Mouse (Mus musculus): ENCODE results near the gene Lin7a. TPM values are rescaled to one million over a fixed set of nuclear protein-coding genes. Genes with fewer than 3 reads are reported as not detected.

Gene Lin7a
- total and polyA plus RNA-seq, 3 experiments: not detected

DNA sequence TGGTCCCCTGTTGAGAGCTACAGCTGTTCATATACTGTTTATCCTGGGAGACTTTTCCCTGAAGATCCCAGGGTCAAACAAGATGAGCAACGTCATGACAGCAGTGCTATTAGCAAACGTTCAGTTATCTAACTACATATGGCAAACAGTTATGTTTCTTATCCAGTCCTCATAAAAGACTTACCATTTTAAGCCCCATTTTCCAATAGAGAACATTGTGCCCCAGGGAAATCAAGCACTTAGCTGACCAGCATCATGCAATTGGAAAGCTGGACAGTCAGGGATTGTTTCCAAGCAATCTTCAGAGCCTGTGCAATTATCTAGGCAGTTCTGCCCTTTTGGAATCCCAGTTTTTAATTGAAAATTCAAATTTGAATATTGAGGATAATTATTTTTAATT is 105.7 kb downstream of the Lin7a start:
- Histone ChIP-seq H3K36me3 (replicated peaks in 1 of 2; ENCODE audit: control insufficient read depth in 1 of 2, insufficient read depth in 1 of 2, low read length in 1 of 2) (no peaks in the 10 kb centered on the region), H3K9me3 (replicated peaks; ENCODE audit: low read length) (peaks cover 24% of the 10 kb centered on the region), H3K9ac (ENCODE audit: insufficient read depth, low read depth) (no peak overlapping the region), H3K79me2 (replicated peaks; ENCODE audit: control insufficient read depth, extremely low read depth, insufficient read depth, poor library complexity, severe bottlenecking) (no peaks in the 10 kb centered on the region), H3K27ac (ENCODE audit: insufficient read depth, low read depth) (no peak overlapping the region), H3K4me2 (ENCODE audit: insufficient read depth, low read depth, poor library complexity, severe bottlenecking) (no peak overlapping the region), H3K4me1 (ENCODE audit: control insufficient read depth in 1 of 2, insufficient read depth in 2 of 2) (no peaks in the 10 kb centered on the region), H3K4me3 (replicated peaks in 1 of 3; ENCODE audit: low read depth in 2 of 3, low read length in 2 of 3, poor library complexity in 1 of 3) (no peak overlapping the region), H3K27me3 (replicated peaks) (no peaks in the 10 kb centered on the region)
- TF ChIP-seq GABPA (IDR thresholded peaks at IDR 0.05; ENCODE audit: insufficient replicate concordance, low read depth, low read length) (no peak), SMC3 (IDR thresholded peaks at IDR 0.05; ENCODE audit: low read depth, low read length) (no peak), UBTF (IDR thresholded peaks at IDR 0.05; ENCODE audit: low read depth, low read length) (no peak), CHD1 (IDR thresholded peaks at IDR 0.05; ENCODE audit: low read depth, low read length) (no peak), MYC (IDR thresholded peaks at IDR 0.05; ENCODE audit: low read depth, low read length) (no peak), RAD21 (IDR thresholded peaks at IDR 0.05; ENCODE audit: low read depth, low read length) (no peak), JUN (IDR thresholded peaks at IDR 0.05; ENCODE audit: insufficient read depth, low read depth, low read length) (no peak), POLR2A (IDR thresholded peaks at IDR 0.05; ENCODE audit: low read depth, low read length) (no peak), MXI1 (IDR thresholded peaks at IDR 0.05; ENCODE audit: low read depth, low read length) (no peak), ZNF384 (IDR thresholded peaks at IDR 0.05; ENCODE audit: low read depth, low read length) (no peak), CHD2 (IDR thresholded peaks at IDR 0.05; ENCODE audit: low read length) (no peak), JUND (conservative IDR thresholded peaks at IDR 0.05; ENCODE audit: low read depth, low read length) (no peak)
- no peak for DNase-seq (ENCODE audit: extremely low read depth)
- in situ Hi-C loops (cut with MboI; ENCODE audit: low pct_ligation_motif_present, low pct_unique_long_range_greater_than_20kb, low sequenced_read_pairs) (no loop called here), dilution Hi-C loops (cut with MboI; ENCODE audit: extremely low pct_ligation_motif_present, extremely low pct_unique_long_range_greater_than_20kb, low sequenced_read_pairs) (no loop called here)

DNA sequence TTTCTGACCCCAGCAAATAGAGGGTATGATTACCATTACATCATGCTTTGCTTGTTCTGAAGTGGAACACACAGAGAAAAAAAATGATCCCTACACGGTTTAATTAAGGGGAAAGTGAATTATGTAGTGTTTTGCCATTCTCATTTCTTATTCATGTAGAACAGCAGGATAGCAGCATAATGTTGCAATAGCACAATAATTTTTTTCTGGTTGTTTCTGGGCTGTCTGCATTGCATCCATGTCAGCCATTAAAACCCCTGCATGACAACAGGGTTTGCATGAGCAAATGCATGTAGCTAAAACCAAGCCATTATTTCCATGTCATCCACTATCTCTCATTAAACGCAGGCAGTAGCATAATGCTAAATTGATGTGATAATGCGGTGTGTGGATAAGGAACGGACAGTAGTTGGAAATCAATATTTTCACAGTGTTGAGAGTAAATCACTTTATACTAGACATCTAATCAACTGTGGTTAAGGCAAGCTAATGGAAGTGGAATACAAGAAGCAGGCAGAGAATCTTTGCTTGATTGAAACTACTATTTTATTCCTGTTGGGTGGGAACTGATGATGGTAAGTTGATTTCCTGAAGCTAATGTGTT is 109.8 kb downstream of the Lin7a start:
- Histone ChIP-seq H3K4me3 (replicated peaks in 1 of 3; ENCODE audit: low read depth in 2 of 3, low read length in 2 of 3, poor library complexity in 1 of 3) (no peak overlapping the region), H3K9me3 (replicated peaks; ENCODE audit: low read length) (peaks cover 22% of the 10 kb centered on the region), H3K27me3 (replicated peaks) (no peaks in the 10 kb centered on the region), H3K9ac (ENCODE audit: insufficient read depth, low read depth) (no peak overlapping the region), H3K4me2 (ENCODE audit: insufficient read depth, low read depth, poor library complexity, severe bottlenecking) (no peak overlapping the region), H3K36me3 (replicated peaks in 1 of 2; ENCODE audit: control insufficient read depth in 1 of 2, insufficient read depth in 1 of 2, low read length in 1 of 2) (no peaks in the 10 kb centered on the region), H3K4me1 (ENCODE audit: control insufficient read depth in 1 of 2, insufficient read depth in 2 of 2) (no peaks in the 10 kb centered on the region), H3K79me2 (replicated peaks; ENCODE audit: control insufficient read depth, extremely low read depth, insufficient read depth, poor library complexity, severe bottlenecking) (no peaks in the 10 kb centered on the region), H3K27ac (ENCODE audit: insufficient read depth, low read depth) (no peak overlapping the region)
- DNase-seq (ENCODE audit: extremely low read depth): no peak
- in situ Hi-C loops (cut with MboI; ENCODE audit: low pct_ligation_motif_present, low pct_unique_long_range_greater_than_20kb, low sequenced_read_pairs): no loop called here
- TF ChIP-seq MAZ (IDR thresholded peaks at IDR 0.05; ENCODE audit: low read depth, low read length): no peak
- no peak for TF ChIP-seq ZMIZ1 (IDR thresholded peaks at IDR 0.05; ENCODE audit: low read depth, low read length)
- TF ChIP-seq MAX (IDR thresholded peaks at IDR 0.05; ENCODE audit: low read length): no peak
- TF ChIP-seq MAFK (IDR thresholded peaks at IDR 0.05; ENCODE audit: insufficient replicate concordance, low read length): no peak
- no peak for TF ChIP-seq HCFC1 (IDR thresholded peaks at IDR 0.05; ENCODE audit: low read depth, low read length)
- no peak for TF ChIP-seq CTCF (conservative IDR thresholded peaks at IDR 0.05 in 1 of 2, IDR thresholded peaks at IDR 0.05 in 1 of 2; ENCODE audit: low read depth in 2 of 2, low read length in 2 of 2)
- no peak for TF ChIP-seq USF1 (IDR thresholded peaks at IDR 0.05; ENCODE audit: low read depth, low read length)
- TF ChIP-seq TCF12 (IDR thresholded peaks at IDR 0.05; ENCODE audit: low read depth, low read length): no peak
- TF ChIP-seq TBP (conservative IDR thresholded peaks at IDR 0.05; ENCODE audit: low read depth, low read length): no peak
- TF ChIP-seq ELF1 (IDR thresholded peaks at IDR 0.05; ENCODE audit: low read depth, low read length): no peak
- no peak for TF ChIP-seq KAT2A (IDR thresholded peaks at IDR 0.05; ENCODE audit: insufficient replicate concordance, low read length)
- no peak for TF ChIP-seq MEF2A (IDR thresholded peaks at IDR 0.05; ENCODE audit: borderline replicate concordance, low read depth, low read length)
- no peak for TF ChIP-seq SIN3A (IDR thresholded peaks at IDR 0.05; ENCODE audit: low read length)
- no peak for TF ChIP-seq POLR2A (IDR thresholded peaks at IDR 0.05; ENCODE audit: low read depth, low read length)
- TF ChIP-seq UBTF (IDR thresholded peaks at IDR 0.05; ENCODE audit: low read depth, low read length): no peak
- no peak for TF ChIP-seq NRF1 (IDR thresholded peaks at IDR 0.05; ENCODE audit: low read depth, low read length)
- no peak for TF ChIP-seq MYC (IDR thresholded peaks at IDR 0.05; ENCODE audit: low read depth, low read length)
- TF ChIP-seq ZKSCAN1 (IDR thresholded peaks at IDR 0.05; ENCODE audit: borderline replicate concordance, low read depth, low read length): no peak
- TF ChIP-seq JUN (IDR thresholded peaks at IDR 0.05; ENCODE audit: insufficient read depth, low read depth, low read length): no peak
- no peak for TF ChIP-seq RCOR1 (conservative IDR thresholded peaks at IDR 0.05; ENCODE audit: low read depth, low read length)
- dilution Hi-C loops (cut with MboI; ENCODE audit: extremely low pct_ligation_motif_present, extremely low pct_unique_long_range_greater_than_20kb, low sequenced_read_pairs): no loop called here
